Mouse (Mus musculus) heart, adult 2 months (tissue): ENCODE measurements around the gene Fancc. TPM values are rescaled to one million over a fixed set of nuclear protein-coding genes. Genes with fewer than 3 reads are reported as not detected.

Experiments used
- DNase-seq, 2 experiments: peaks; one replicate each; pipeline ENCODE4 v3.0.0; 2021
- H3K27ac ChIP-seq: fragments of 200-600 bp; 2 replicates; pipeline ENCODE4 v1.8.1; 2022
- H3K27me3 ChIP-seq: fragments of 200-500 bp; 2 replicates; pipeline ENCODE4 v1.6.1; 2012; ENCODE audit warnings: mild to moderate bottlenecking, low read length, inconsistent platforms, mixed read lengths; ENCODE audit not compliant: control insufficient read depth, insufficient read depth
- H3K36me3 ChIP-seq: fragments of 200-500 bp; 2 replicates; pipeline ENCODE4 v1.6.1; 2012; ENCODE audit warnings: low read length, inconsistent platforms; ENCODE audit not compliant: control insufficient read depth, insufficient read depth
- H3K4me1 ChIP-seq: fragments of 200-500 bp; 2 replicates; pipeline ENCODE4 v1.6.1; 2011; ENCODE audit warnings: low read length; ENCODE audit not compliant: control insufficient read depth, insufficient read depth
- H3K4me3 ChIP-seq: fragments of 200-600 bp; 2 replicates; pipeline ENCODE4 v1.8.1; 2022
- H3K79me2 ChIP-seq: fragments of 200-500 bp; replicated peaks from 2 replicates; pipeline ENCODE4 v1.6.1; 2012; ENCODE audit warnings: mild to moderate bottlenecking, inconsistent platforms, low read length, moderate library complexity, mixed read lengths; ENCODE audit not compliant: control insufficient read depth, insufficient read depth
- H3K9ac ChIP-seq: fragments of 200-500 bp; 2 replicates; pipeline ENCODE4 v1.6.1; 2012; ENCODE audit warnings: low read depth, mild to moderate bottlenecking, control low read depth, inconsistent platforms, low read length, mixed read lengths
- CTCF ChIP-seq: fragments of 200-600 bp; IDR thresholded peaks from 2 replicates; pipeline ENCODE4 v1.8.1; 2022; ENCODE audit warnings: antibody characterized with exemption, mild to moderate bottlenecking, moderate library complexity
- EP300 ChIP-seq: fragments of 200-500 bp; IDR thresholded peaks from 2 replicates; pipeline ENCODE4 v1.6.1; 2011; ENCODE audit warnings: low read depth, low read length, control low read depth; ENCODE audit not compliant: insufficient read depth
- POLR2A ChIP-seq: fragments of 200-500 bp; IDR thresholded peaks from 2 replicates; pipeline ENCODE4 v1.6.1; 2011; ENCODE audit warnings: mild to moderate bottlenecking, low read depth, low read length, control low read depth; ENCODE audit not compliant: insufficient read depth
- WGBS: fragments of 180-500 bp; shearing (Covaris S2); methylation state at CpG from one replicate; pipeline ENCODE4 v1.1.7; 2018; 5-methylcytosine and 5-hydroxymethylcytosine counted together
- intact Hi-C: fragments of 180-260 bp; cut with DNase I; formaldehyde crosslinking; loops from one replicate; pipeline ENCODE4 v1.15.1; 2025
- polyA plus RNA-seq: library from polyadenylated mRNA; depleted of rRNA; stranded (reverse); fragments of >200 nt; gene quantifications from 2 replicates; pipeline ENCODE4 v1.2.3, GENCODE M21; 2012
- total RNA-seq, 2 experiments: library from RNA; stranded (reverse); gene quantifications; 2 replicates each; pipeline ENCODE4 v1.2.3; 2021

Gene Fancc
- total and polyA plus RNA-seq, 3 experiments, result 3.3 to 3.7 (median 3.6) TPM

DNA sequence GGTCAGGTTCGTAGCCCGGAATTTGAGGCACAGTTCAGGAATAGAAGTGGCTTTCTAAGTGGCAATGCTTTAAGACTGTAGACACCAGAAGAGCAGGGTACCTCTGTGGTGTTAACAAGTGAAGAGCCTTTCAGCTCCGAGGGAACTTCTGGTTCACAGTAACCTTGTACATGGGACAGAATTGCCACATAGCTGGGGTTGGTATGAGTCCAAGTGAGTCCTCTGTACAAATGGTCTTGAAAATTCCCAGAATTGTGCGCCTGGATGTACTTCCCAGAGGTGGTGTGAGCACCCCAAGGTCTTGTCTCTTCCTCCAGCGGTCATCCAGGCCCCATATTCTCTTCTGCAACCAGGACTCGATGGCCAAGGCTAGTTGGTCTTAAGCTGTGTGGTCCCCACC is 206.1 kb downstream of the Fancc start:
- H3K4me1 ChIP-seq, result peaks cover 47% of the 10 kb centered on the region
- H3K27ac ChIP-seq, result 0 out of 2 replicates have a peak overlapping the region, but pooled peaks have one; percentile 5
- WGBS, result 81% methylated on average over 6 of the region's 6 CpGs
- peaks cover 9% of the 10 kb centered on the region for H3K79me2 ChIP-seq
- no peak overlapping the region for H3K9ac ChIP-seq
- intact Hi-C loops, result loop anchor here (5.0 kb wide), 1 partner anchor 34 kb away; no protein-coding TSS in a partner anchor
- peaks cover 55% of the 10 kb centered on the region for H3K36me3 ChIP-seq
- DNase-seq, result no peak
- no peak for TF ChIP-seq CTCF
- no peak for TF ChIP-seq EP300
- no peak for TF ChIP-seq POLR2A
- H3K4me3 ChIP-seq, result no peak overlapping the region
- H3K27me3 ChIP-seq, result no peaks in the 10 kb centered on the region

DNA sequence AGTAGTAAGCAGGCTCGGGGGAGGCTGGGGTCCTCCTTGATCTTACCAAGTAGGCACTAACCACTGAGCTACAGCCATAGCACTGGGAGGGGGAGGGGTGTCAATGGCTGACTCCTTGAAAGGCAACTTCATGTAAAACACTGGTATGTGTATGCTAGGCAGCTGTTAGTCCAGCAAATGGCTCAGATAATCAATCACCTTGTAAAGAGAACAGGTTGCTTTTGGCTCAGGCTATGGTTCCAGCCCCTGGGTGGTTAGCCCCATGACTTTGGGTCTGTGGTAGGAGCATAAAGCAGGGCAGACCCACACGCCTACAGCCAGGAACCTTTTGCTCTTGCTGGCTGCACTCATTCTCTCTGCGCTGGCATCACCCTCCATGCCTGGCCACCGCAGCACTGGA is 207.0 kb downstream of the Fancc start:
- TF ChIP-seq POLR2A, result no peak
- TF ChIP-seq EP300, result no peak
- no peak for TF ChIP-seq CTCF
- H3K36me3 ChIP-seq, result peaks cover 53% of the 10 kb centered on the region
- no peak overlapping the region for H3K27ac ChIP-seq
- intact Hi-C loops, result loop anchor here (5.0 kb wide), 1 partner anchor 33 kb away; no protein-coding TSS in a partner anchor
- no peaks in the 10 kb centered on the region for H3K27me3 ChIP-seq
- H3K9ac ChIP-seq, result no peak overlapping the region
- H3K79me2 ChIP-seq, result peaks cover 10% of the 10 kb centered on the region
- DNase-seq, result no peak
- no peak overlapping the region for H3K4me3 ChIP-seq
- 91% methylated on average over 4 of the region's 4 CpGs for WGBS
- H3K4me1 ChIP-seq, result peaks cover 50% of the 10 kb centered on the region

DNA sequence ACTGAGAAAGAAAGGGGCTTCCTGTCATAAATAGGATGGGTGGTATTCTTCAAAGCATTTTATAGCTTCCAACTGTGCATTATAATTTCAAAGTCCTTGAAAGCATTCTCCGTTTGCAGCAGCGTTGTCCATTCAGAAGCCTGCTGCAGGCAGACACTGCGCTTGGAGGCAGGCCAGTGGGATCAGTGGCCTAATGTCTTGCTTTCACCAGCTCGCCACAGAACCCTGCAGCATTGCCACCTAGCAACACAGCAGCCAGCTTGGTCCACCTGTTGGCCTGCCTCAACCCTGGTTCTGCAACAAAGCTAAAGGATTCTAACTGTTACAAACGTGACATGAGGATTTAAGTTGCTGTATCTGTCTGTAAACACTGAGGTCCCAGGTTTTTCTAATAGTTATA is 207.4 kb downstream of the Fancc start:
- Histone ChIP-seq H3K9ac (no peak overlapping the region), H3K4me3 (no peak overlapping the region), H3K4me1 (peaks cover 48% of the 10 kb centered on the region), H3K27me3 (no peaks in the 10 kb centered on the region), H3K79me2 (peaks cover 10% of the 10 kb centered on the region), H3K36me3 (peaks cover 53% of the 10 kb centered on the region), H3K27ac (no peak overlapping the region)
- DNase-seq, result no peak
- TF ChIP-seq EP300 (no peak), CTCF (no peak)
- intact Hi-C loops, result loop anchor here (5.0 kb wide), 1 partner anchor 32 kb away; no protein-coding TSS in a partner anchor
- 54% methylated on average over 5 of the region's 5 CpGs for WGBS

DNA sequence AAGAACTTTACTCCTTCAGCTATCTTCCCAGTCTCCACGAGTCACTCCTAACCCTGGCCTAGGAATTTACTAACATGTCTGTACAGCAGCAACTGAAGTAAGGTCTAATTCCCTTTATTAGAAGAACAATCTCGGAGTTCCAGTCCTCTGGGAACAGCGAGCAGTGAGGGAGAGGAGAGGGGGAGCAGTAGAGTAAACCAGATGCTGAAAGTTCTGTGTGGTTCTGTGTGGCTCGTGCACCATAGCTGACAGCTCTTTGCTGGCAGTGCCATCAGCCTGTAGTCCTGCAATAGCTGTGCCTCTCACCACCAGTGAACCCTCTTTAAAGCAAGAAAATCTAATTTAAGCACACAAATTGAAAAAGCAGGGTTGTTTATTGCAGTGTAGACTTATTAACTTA is 207.9 kb downstream of the Fancc start:
- WGBS, result 33% methylated on average over 4 of the region's 4 CpGs
- Histone ChIP-seq H3K79me2 (peaks cover 10% of the 10 kb centered on the region), H3K27me3 (no peaks in the 10 kb centered on the region), H3K9ac (no peak overlapping the region), H3K4me3 (no peak overlapping the region), H3K27ac (0 out of 2 replicates have a peak overlapping the region, but pooled peaks have one; percentile 8), H3K4me1 (peaks cover 43% of the 10 kb centered on the region), H3K36me3 (peaks cover 50% of the 10 kb centered on the region)
- TF ChIP-seq CTCF (no peak), EP300 (no peak), POLR2A (no peak)
- intact Hi-C loops, result no loop called here
- no peak for DNase-seq

- Histone ChIP-seq H3K27ac (no peak overlapping the region), H3K4me3 (no peak overlapping the region), H3K4me1 (peaks cover 42% of the 10 kb centered on the region), H3K9ac (no peak overlapping the region), H3K27me3 (no peaks in the 10 kb centered on the region), H3K79me2 (peaks cover 14% of the 10 kb centered on the region), H3K36me3 (peaks cover 60% of the 10 kb centered on the region)
- DNase-seq, result no peak
- intact Hi-C loops, result no loop called here
- TF ChIP-seq POLR2A (no peak), CTCF (peak; percentile 31; the same call in 1 of the 2 replicates)
- 69% methylated on average over 11 of the region's 11 CpGs for WGBS
Measured at GRCm38 (mm10) chr13:63286483-63287102, 210.5 kb downstream of the Fancc start.

- no peaks in the 10 kb centered on the region for H3K27me3 ChIP-seq
- intact Hi-C loops, result no loop called here
- DNase-seq, result no peak
- WGBS, result 69% methylated on average over 3 of the region's 3 CpGs
- H3K9ac ChIP-seq, result no peak overlapping the region
- H3K27ac ChIP-seq, result no peak overlapping the region; the same call in 1 of the 2 replicates
- TF ChIP-seq CTCF, result no peak
- TF ChIP-seq EP300, result no peak
- TF ChIP-seq POLR2A, result no peak
- peaks cover 60% of the 10 kb centered on the region for H3K36me3 ChIP-seq
- H3K79me2 ChIP-seq, result peaks cover 16% of the 10 kb centered on the region
- H3K4me1 ChIP-seq, result peaks cover 45% of the 10 kb centered on the region
- H3K4me3 ChIP-seq, result no peak overlapping the region
Measured at GRCm38 (mm10) chr13:63284748-63285147, 212.3 kb downstream of the Fancc start.
